Mouse (Mus musculus) intestine, embryonic 14.5 days (tissue): ENCODE measurements around the gene Aqp1. TPM values are rescaled to one million over a fixed set of nuclear protein-coding genes. Genes with fewer than 3 reads are reported as not detected.

Experiments used
- ATAC-seq: fragments of 200-750 bp; cut with Nextera tagmentation; replicated peaks from 2 replicates; pipeline ENCODE4 v1.8.0; 2017; ENCODE audit warnings: low read depth, moderate number of reproducible peaks, moderate TSS enrichment, moderate library complexity; ENCODE audit not compliant: low FRiP score, low TSS enrichment
- DNase-seq: peaks from one replicate; pipeline ENCODE4 v3.0.0-alpha.2; 2018; ENCODE audit warnings: low spot score
- H3K27ac ChIP-seq: fragments of 300-500 bp; sonication (generic); 2 replicates; pipeline ENCODE4 v1.5.1; 2014; ENCODE audit warnings: low read depth, mild to moderate bottlenecking, control low read depth
- H3K27me3 ChIP-seq: fragments of 300-500 bp; sonication (generic); replicated peaks from 2 replicates; pipeline ENCODE4 v1.6.1; 2014; ENCODE audit warnings: low read length, control low read depth; ENCODE audit not compliant: control insufficient read depth, insufficient read depth
- H3K36me3 ChIP-seq: fragments of 300-500 bp; sonication (generic); 2 replicates; pipeline ENCODE4 v1.6.1; 2014; ENCODE audit warnings: low read length, control low read depth; ENCODE audit not compliant: control insufficient read depth, insufficient read depth
- H3K4me1 ChIP-seq: fragments of 300-500 bp; sonication (generic); replicated peaks from 2 replicates; pipeline ENCODE4 v1.6.1; 2014; ENCODE audit warnings: low read length, control low read depth, mixed read lengths; ENCODE audit not compliant: control insufficient read depth, insufficient read depth
- H3K4me2 ChIP-seq: fragments of 300-500 bp; sonication (generic); 2 replicates; pipeline ENCODE4 v1.6.1; 2014; ENCODE audit warnings: low read length
- H3K4me3 ChIP-seq: fragments of 300-500 bp; sonication (generic); 2 replicates; pipeline ENCODE4 v1.5.1; 2014; ENCODE audit warnings: low read depth, low read length, control low read depth, mixed read lengths
- H3K9ac ChIP-seq: fragments of 300-500 bp; sonication (generic); 2 replicates; pipeline ENCODE4 v1.6.1; 2014; ENCODE audit warnings: mild to moderate bottlenecking, low read length
- H3K9me3 ChIP-seq: fragments of 300-500 bp; sonication (generic); 2 replicates; pipeline ENCODE4 v1.6.1; 2016; ENCODE audit warnings: low read length, control low read depth; ENCODE audit not compliant: control insufficient read depth
- WGBS: fragments of 180-500 bp; shearing (Covaris S2); extraction: QIAGEN DNeasy Blood & Tissue Kit; methylation state at CpG from one replicate; pipeline ENCODE4 v1.1.7; 2014; 5-methylcytosine and 5-hydroxymethylcytosine counted together
- polyA plus RNA-seq: library from polyadenylated mRNA; unstranded; fragments of >200 nt; fragmentation: Nextera tagmentation; extraction: Ambion mirVana; gene quantifications from 2 replicates; pipeline ENCODE4 v1.2.1, GENCODE M21; 2014

Gene Aqp1
- polyA plus RNA-seq, 1 experiment from 2014 or later, result 2.2 TPM

- Histone ChIP-seq H3K36me3 (peaks cover 11% of the 10 kb centered on the region), H3K27ac (no peak overlapping the region), H3K9ac (no peak overlapping the region), H3K4me2 (no peak overlapping the region), H3K4me3 (no peak overlapping the region), H3K4me1 (no peaks in the 10 kb centered on the region), H3K27me3 (no peaks in the 10 kb centered on the region), H3K9me3 (no peaks in the 10 kb centered on the region)
- DNase-seq (no peak), ATAC-seq (no peak)
- 46% methylated on average over 5 of the region's 5 CpGs for WGBS
Measured at GRCm38 (mm10) chr6:55311962-55312361, 24.3 kb upstream of the Aqp1 start.

DNA sequence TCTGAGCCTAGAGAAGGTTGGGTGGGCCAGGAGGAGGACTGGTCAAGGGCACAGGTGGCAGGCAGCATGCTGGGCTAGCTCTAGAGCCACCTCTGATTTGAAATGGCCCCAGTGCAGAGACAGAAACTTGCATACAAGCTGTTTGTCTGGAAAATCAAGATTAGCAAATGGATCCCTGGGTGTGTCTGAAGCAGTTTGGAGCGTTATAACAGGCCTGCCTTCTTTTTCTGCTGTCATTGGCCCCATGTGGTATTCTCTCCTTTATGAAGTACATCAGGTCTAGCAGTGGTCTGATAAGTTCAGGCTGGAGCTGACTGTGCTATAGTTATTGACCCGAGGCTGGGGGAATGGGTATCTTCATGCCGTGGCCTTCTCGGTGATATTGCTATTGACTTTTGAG is 22.3 kb upstream of the Aqp1 start:
- no peak for ATAC-seq
- WGBS, result 77% methylated on average over 4 of the region's 4 CpGs
- H3K27ac ChIP-seq, result no peak overlapping the region
- H3K9ac ChIP-seq, result no peak overlapping the region
- H3K36me3 ChIP-seq, result peaks cover 18% of the 10 kb centered on the region; the same call in 1 of the 2 replicates
- H3K4me3 ChIP-seq, result no peak overlapping the region
- no peak for DNase-seq
- no peak overlapping the region for H3K4me2 ChIP-seq
- no peaks in the 10 kb centered on the region for H3K9me3 ChIP-seq
- no peaks in the 10 kb centered on the region for H3K27me3 ChIP-seq
- H3K4me1 ChIP-seq, result no peaks in the 10 kb centered on the region

DNA sequence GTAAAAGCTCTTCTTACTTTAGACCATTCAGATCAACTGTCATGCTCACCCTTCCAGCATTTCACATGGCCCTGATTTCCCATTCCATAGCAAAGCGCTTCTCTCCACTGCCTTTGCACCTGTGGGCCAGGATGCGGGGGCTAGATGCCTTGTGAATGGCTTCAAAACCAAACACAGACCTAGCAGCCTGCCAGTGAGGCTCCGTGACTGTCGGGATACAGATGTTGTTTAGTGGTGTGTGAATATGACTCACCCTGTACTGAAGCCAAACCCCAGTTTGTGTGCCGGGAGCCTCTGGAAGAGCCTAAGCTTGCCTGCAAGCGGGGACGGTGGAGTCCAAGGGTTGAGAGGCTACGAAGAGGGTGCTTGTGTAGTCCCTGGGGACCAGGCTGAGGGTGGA is 21.6 kb upstream of the Aqp1 start:
- 88% methylated on average over 8 of the region's 8 CpGs for WGBS
- ATAC-seq (no peak), DNase-seq (no peak)
- Histone ChIP-seq H3K4me2 (no peak overlapping the region), H3K36me3 (peaks cover 18% of the 10 kb centered on the region; the same call in 1 of the 2 replicates), H3K27me3 (no peaks in the 10 kb centered on the region), H3K9ac (no peak overlapping the region), H3K4me3 (no peak overlapping the region), H3K27ac (no peak overlapping the region), H3K4me1 (no peaks in the 10 kb centered on the region), H3K9me3 (no peaks in the 10 kb centered on the region)

GRCm38 (mm10) chr6:55318597-55318996 is 17.6 kb upstream of the Aqp1 start:
- no peaks in the 10 kb centered on the region for H3K27me3 ChIP-seq
- no peak for ATAC-seq
- 93% methylated on average over 3 of the region's 3 CpGs for WGBS
- H3K27ac ChIP-seq, result no peak overlapping the region
- H3K9ac ChIP-seq, result no peak overlapping the region
- no peak overlapping the region for H3K4me3 ChIP-seq
- H3K4me1 ChIP-seq, result no peaks in the 10 kb centered on the region
- H3K4me2 ChIP-seq, result no peak overlapping the region
- H3K9me3 ChIP-seq, result no peaks in the 10 kb centered on the region
- no peak for DNase-seq
- 0 out of 2 replicates have a peak, but pooled peaks cover 6% of the 10 kb centered on the region for H3K36me3 ChIP-seq

DNA sequence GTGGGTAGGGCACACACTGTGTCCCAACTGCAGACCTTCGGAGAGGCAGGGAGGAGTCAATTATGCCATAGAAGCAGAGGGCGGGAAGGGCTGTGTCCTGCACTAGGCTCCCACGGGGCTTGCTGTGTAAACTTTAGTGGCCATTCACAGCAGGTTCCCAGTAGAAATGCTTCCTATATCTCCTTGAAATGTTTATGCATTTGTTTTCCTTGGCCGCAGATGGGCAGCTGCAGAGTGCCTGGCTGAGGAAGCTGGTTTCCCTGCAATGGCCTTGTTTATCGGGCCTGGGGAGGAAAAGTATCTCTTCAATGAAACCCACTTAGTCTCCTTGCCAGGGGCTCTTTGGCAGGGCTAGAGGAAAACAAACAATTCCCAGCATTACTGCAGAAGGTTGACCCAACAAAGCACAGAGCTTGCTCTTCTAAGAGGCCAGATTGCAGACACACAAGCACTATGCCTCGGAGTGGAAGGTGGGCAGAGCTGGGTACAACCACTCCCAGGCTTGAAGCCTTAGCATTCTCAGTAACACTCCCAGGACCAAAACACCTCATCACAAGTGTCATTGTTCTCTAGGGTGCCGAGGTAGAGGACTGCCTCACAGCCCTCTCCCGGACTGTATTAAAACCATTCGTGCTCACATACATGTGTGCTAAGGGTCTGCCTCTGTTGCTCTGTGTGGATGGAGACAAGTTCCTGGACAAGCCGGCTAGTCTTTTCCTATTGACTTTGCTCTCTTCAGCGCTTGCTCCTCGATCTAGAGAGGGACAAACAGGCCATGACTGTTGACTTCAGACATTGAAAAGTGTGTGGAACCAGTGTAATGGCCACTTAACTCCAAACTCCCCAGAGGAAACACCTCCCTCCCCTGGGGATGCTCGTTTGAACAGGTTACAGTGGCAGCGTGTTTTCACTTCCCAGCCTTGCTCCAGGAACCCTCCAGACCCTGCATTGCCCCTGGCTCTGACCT is 16.4 kb upstream of the Aqp1 start:
- 0 out of 2 replicates have a peak, but pooled peaks cover 6% of the 10 kb centered on the region for H3K36me3 ChIP-seq
- H3K27ac ChIP-seq, result no peak overlapping the region
- WGBS, result 64% methylated on average over 14 of the region's 14 CpGs
- DNase-seq, result no peak
- H3K4me1 ChIP-seq, result no peaks in the 10 kb centered on the region
- H3K9me3 ChIP-seq, result no peaks in the 10 kb centered on the region
- no peak overlapping the region for H3K9ac ChIP-seq
- H3K4me2 ChIP-seq, result no peak overlapping the region
- H3K4me3 ChIP-seq, result no peak overlapping the region
- H3K27me3 ChIP-seq, result no peaks in the 10 kb centered on the region
- no peak for ATAC-seq

DNA sequence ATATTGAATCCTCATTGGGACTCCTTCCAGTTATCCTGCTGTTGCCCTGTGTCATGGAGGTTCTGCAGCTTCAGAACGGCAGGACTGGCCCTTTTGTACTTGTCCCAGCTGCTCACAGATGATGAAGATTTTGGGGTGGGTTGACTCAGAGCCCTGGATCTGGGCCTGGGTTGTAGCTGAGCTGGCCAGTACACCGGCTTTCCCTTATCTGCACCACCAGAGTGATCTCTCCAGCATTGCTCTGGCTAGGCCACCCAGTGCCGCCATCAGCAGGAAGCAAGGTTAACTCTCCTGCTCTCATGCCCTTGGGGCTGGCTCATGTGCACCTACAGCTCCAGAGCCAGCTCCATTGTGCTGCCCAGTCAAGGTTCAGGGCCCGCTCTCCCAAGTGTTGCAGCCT is 15.3 kb upstream of the Aqp1 start:
- no peaks in the 10 kb centered on the region for H3K4me1 ChIP-seq
- no peak overlapping the region for H3K4me3 ChIP-seq
- 74% methylated on average over 4 of the region's 4 CpGs for WGBS
- no peaks in the 10 kb centered on the region for H3K9me3 ChIP-seq
- 0 out of 2 replicates have a peak, but pooled peaks cover 6% of the 10 kb centered on the region for H3K36me3 ChIP-seq
- H3K27me3 ChIP-seq, result no peaks in the 10 kb centered on the region
- ATAC-seq, result no peak
- DNase-seq, result no peak
- no peak overlapping the region for H3K9ac ChIP-seq
- H3K27ac ChIP-seq, result no peak overlapping the region
- H3K4me2 ChIP-seq, result no peak overlapping the region

DNA sequence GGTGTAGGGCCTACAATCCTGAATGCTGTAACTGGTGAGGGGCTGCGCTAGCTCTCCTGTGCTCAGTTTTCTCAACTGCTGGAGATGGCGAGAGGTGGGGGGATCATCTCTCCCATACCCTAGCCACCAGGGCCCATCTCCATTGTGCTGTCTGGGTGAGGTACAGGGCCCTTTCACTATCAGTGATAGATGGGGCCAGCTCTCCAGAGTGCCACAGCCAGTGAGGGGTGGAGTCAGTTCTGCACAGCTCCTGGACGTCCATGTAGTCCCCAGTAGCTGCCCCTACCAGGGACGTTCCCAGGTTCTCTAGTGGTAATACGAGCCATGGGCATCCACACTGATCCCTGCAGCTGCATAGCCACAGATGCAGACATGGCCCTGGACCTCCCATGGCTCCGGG is 14.7 kb upstream of the Aqp1 start:
- no peak overlapping the region for H3K9ac ChIP-seq
- no peaks in the 10 kb centered on the region for H3K4me1 ChIP-seq
- no peak overlapping the region for H3K4me2 ChIP-seq
- no peak overlapping the region for H3K4me3 ChIP-seq
- no peaks in the 10 kb centered on the region for H3K9me3 ChIP-seq
- DNase-seq (no peak), ATAC-seq (no peak)
- H3K27me3 ChIP-seq, result no peaks in the 10 kb centered on the region
- H3K36me3 ChIP-seq, result 0 out of 2 replicates have a peak, but pooled peaks cover 6% of the 10 kb centered on the region
- 68% methylated on average over 6 of the region's 6 CpGs for WGBS
- H3K27ac ChIP-seq, result no peak overlapping the region

DNA sequence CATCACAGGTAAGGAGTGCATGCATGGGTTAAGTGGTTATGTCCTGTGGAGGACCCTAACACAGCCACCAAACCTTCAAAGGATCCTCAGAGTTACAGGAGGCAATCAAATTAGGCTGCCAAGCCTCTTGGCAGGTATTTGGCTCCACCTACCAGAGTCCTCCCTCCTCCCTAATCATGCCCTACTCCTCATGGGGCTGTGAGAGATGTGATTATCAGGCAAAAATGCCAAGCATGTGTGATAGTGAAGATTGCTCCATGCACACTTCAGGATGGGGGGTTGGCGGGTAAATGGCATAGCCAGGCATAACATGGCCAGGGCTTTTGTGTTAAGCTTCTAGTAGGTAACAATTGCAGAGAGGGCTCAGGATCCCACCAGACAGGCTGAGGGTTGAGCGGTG is 13.3 kb upstream of the Aqp1 start:
- ATAC-seq (no peak), DNase-seq (no peak)
- Histone ChIP-seq H3K9me3 (no peaks in the 10 kb centered on the region), H3K4me1 (0 out of 2 replicates have a peak, but pooled peaks cover 3% of the 10 kb centered on the region), H3K27ac (peak overlapping the region; percentile 48; the same call in 1 of the 2 replicates), H3K27me3 (no peaks in the 10 kb centered on the region), H3K4me2 (no peak overlapping the region), H3K36me3 (0 out of 2 replicates have a peak, but pooled peaks cover 6% of the 10 kb centered on the region), H3K4me3 (no peak overlapping the region), H3K9ac (no peak overlapping the region)
- WGBS, result 81% methylated on average over 2 of the region's 2 CpGs
